Mouse (Mus musculus) embryonic facial prominence, embryonic 10.5 days (tissue): Measurements from ENCODE around the gene Ppm1m. TPM values are rescaled to one million over a fixed set of nuclear protein-coding genes. Genes with fewer than 3 reads are reported as not detected.

Experiments used
- DNase-seq: peaks from one replicate; pipeline ENCODE4 v3.0.0-alpha.2; 2017; ENCODE audit warnings: low spot score
- H3K27ac ChIP-seq: fragments of 300-500 bp; sonication (generic); replicated peaks from 2 replicates; pipeline ENCODE4 v1.5.1; 2016; ENCODE audit warnings: mild to moderate bottlenecking
- H3K27me3 ChIP-seq: fragments of 300-500 bp; sonication (generic); replicated peaks from 2 replicates; pipeline ENCODE4 v1.6.1; 2016; ENCODE audit warnings: low read depth, mild to moderate bottlenecking; ENCODE audit not compliant: poor library complexity, severe bottlenecking
- H3K36me3 ChIP-seq: fragments of 300-500 bp; sonication (generic); replicated peaks from 2 replicates; pipeline ENCODE4 v1.6.1; 2016; ENCODE audit warnings: mild to moderate bottlenecking, moderate library complexity
- H3K4me1 ChIP-seq: fragments of 300-500 bp; sonication (generic); 2 replicates; pipeline ENCODE4 v1.6.1; 2016
- H3K4me3 ChIP-seq: fragments of 300-500 bp; sonication (generic); 2 replicates; pipeline ENCODE4 v1.5.1; 2016; ENCODE audit warnings: mild to moderate bottlenecking, moderate library complexity
- H3K9me3 ChIP-seq: fragments of 300-500 bp; sonication (generic); 2 replicates; pipeline ENCODE4 v1.6.1; 2016; ENCODE audit warnings: mild to moderate bottlenecking
- WGBS: fragments of 180-500 bp; shearing (Covaris S2); methylation state at CpG from one replicate; pipeline ENCODE4 v1.1.7; 2016; 5-methylcytosine and 5-hydroxymethylcytosine counted together
- polyA plus RNA-seq: library from polyadenylated mRNA; unstranded; fragments of >200 nt; fragmentation: Nextera tagmentation; extraction: Ambion mirVana; gene quantifications from 2 replicates; pipeline ENCODE4 v1.2.1, GENCODE M21; 2016

The Ppm1m gene
- polyA plus RNA-seq, 1 experiment from 2014 or later: 54.1 TPM

GRCm38 (mm10) chr9:106211680-106212593, 12.4 kb upstream of the Ppm1m start:
- peak overlapping the region; percentile 51 for H3K4me3 ChIP-seq
- no peaks in the 10 kb centered on the region for H3K27me3 ChIP-seq
- peaks cover 64% of the 10 kb centered on the region for H3K36me3 ChIP-seq
- H3K9me3 ChIP-seq: no peaks in the 10 kb centered on the region
- peak; percentile 92 for DNase-seq
- peaks cover 15% of the 10 kb centered on the region for H3K4me1 ChIP-seq
- 18% methylated on average over 37 of the region's 37 CpGs for WGBS
- H3K27ac ChIP-seq: peak overlapping the region; percentile 82

- no peaks in the 10 kb centered on the region for H3K27me3 ChIP-seq
- DNase-seq: no peak
- no peaks in the 10 kb centered on the region for H3K9me3 ChIP-seq
- peaks cover 67% of the 10 kb centered on the region for H3K36me3 ChIP-seq
- peak overlapping the region; percentile 51; the same call in 1 of the 2 replicates for H3K4me3 ChIP-seq
- peak overlapping the region; percentile 82 for H3K27ac ChIP-seq
- peaks cover 19% of the 10 kb centered on the region for H3K4me1 ChIP-seq
- 40% methylated on average over 9 of the region's 9 CpGs for WGBS
These were observed 11.5 kb upstream of the Ppm1m start for GRCm38 (mm10) chr9:106210853-106211609.

- Histone ChIP-seq H3K27me3 (no peaks in the 10 kb centered on the region), H3K9me3 (no peaks in the 10 kb centered on the region), H3K36me3 (peaks cover 58% of the 10 kb centered on the region), H3K4me1 (peaks cover 28% of the 10 kb centered on the region), H3K27ac (no peak overlapping the region), H3K4me3 (no peak overlapping the region)
- WGBS: 91% methylated on average over 4 of the region's 4 CpGs
- DNase-seq: no peak
These were observed 10.4 kb upstream of the Ppm1m start for GRCm38 (mm10) chr9:106209954-106210353.

GRCm38 (mm10) chr9:106208181-106208580, 8.6 kb upstream of the Ppm1m start:
- H3K36me3 ChIP-seq: peaks cover 40% of the 10 kb centered on the region
- H3K27me3 ChIP-seq: no peaks in the 10 kb centered on the region
- H3K4me3 ChIP-seq: no peak overlapping the region
- no peak for DNase-seq
- no peaks in the 10 kb centered on the region for H3K9me3 ChIP-seq
- H3K27ac ChIP-seq: 0 out of 2 replicates have a peak overlapping the region, but pooled peaks have one; percentile 10
- WGBS: 86% methylated on average over 5 of the region's 5 CpGs
- H3K4me1 ChIP-seq: peaks cover 45% of the 10 kb centered on the region

- Histone ChIP-seq H3K27ac (no peak overlapping the region), H3K9me3 (no peaks in the 10 kb centered on the region), H3K4me3 (no peak overlapping the region), H3K36me3 (peaks cover 27% of the 10 kb centered on the region), H3K4me1 (peaks cover 43% of the 10 kb centered on the region), H3K27me3 (no peaks in the 10 kb centered on the region)
- 76% methylated on average over 2 of the region's 2 CpGs for WGBS
- no peak for DNase-seq
These were observed 7.0 kb upstream of the Ppm1m start for GRCm38 (mm10) chr9:106206515-106206914.

GRCm38 (mm10) chr9:106205713-106206290, 6.3 kb upstream of the Ppm1m start:
- H3K4me3 ChIP-seq: no peak overlapping the region
- peaks cover 37% of the 10 kb centered on the region for H3K4me1 ChIP-seq
- H3K9me3 ChIP-seq: no peaks in the 10 kb centered on the region
- WGBS: 80% methylated on average over 7 of the region's 7 CpGs
- no peak for DNase-seq
- no peak overlapping the region for H3K27ac ChIP-seq
- H3K27me3 ChIP-seq: no peaks in the 10 kb centered on the region
- peaks cover 27% of the 10 kb centered on the region for H3K36me3 ChIP-seq

- DNase-seq: no peak
- 83% methylated on average over 7 of the region's 7 CpGs for WGBS
These were observed 4.7 kb upstream of the Ppm1m start for GRCm38 (mm10) chr9:106203990-106204851.

GRCm38 (mm10) chr9:106202819-106203636, 3.5 kb upstream of the Ppm1m start, which contains the start of gene Twf2:
Twf2 (plus strand) TSS chr9:106203108.
- peak within 1 kb of the TSS; percentile 87 for H3K27ac ChIP-seq
- 0 out of 2 replicates have a peak, but pooled peaks cover 8% of the 10 kb centered on the region for H3K27me3 ChIP-seq
- no peaks in the 10 kb centered on the region for H3K9me3 ChIP-seq
- DNase-seq: peak; percentile 94
- H3K4me1 ChIP-seq: peaks cover 58% of the 10 kb centered on the region
- 1% methylated on average over 61 of the region's 61 CpGs for WGBS
- H3K4me3 ChIP-seq: peak within 1 kb of the TSS; percentile 76
- H3K36me3 ChIP-seq: peaks cover 9% of the 10 kb centered on the region

More at GRCm38 (mm10) chr9:106203990-106204851, 4.7 kb upstream of the Ppm1m start:
- no peaks in the 10 kb centered on the region for H3K9me3 ChIP-seq
- H3K4me3 ChIP-seq: peak overlapping the region; percentile 76
- H3K27me3 ChIP-seq: 0 out of 2 replicates have a peak, but pooled peaks cover 8% of the 10 kb centered on the region
- peaks cover 48% of the 10 kb centered on the region for H3K4me1 ChIP-seq
- H3K27ac ChIP-seq: peak overlapping the region; percentile 49; the same call in 1 of the 2 replicates
- peaks cover 19% of the 10 kb centered on the region for H3K36me3 ChIP-seq

GRCm38 (mm10) chr9:106201895-106202294, 2.3 kb upstream of the Ppm1m start:
- peak overlapping the region; percentile 76 for H3K4me3 ChIP-seq
- H3K9me3 ChIP-seq: no peaks in the 10 kb centered on the region
- peaks cover 65% of the 10 kb centered on the region for H3K4me1 ChIP-seq
- no peak overlapping the region for H3K27ac ChIP-seq
- no peak for DNase-seq
- peaks cover 11% of the 10 kb centered on the region for H3K36me3 ChIP-seq
- 0 out of 2 replicates have a peak, but pooled peaks cover 8% of the 10 kb centered on the region for H3K27me3 ChIP-seq
- 87% methylated on average over 3 of the region's 3 CpGs for WGBS

GRCm38 (mm10) chr9:106198962-106199458, 536 bp downstream of the Ppm1m start:
- Histone ChIP-seq H3K27me3 (0 out of 2 replicates have a peak, but pooled peaks cover 8% of the 10 kb centered on the region), H3K4me1 (peaks cover 43% of the 10 kb centered on the region), H3K36me3 (peaks cover 37% of the 10 kb centered on the region), H3K4me3 (peak overlapping the region; percentile 84), H3K9me3 (no peaks in the 10 kb centered on the region), H3K27ac (peak overlapping the region; percentile 88)
- DNase-seq: peak; percentile 87
- WGBS: under 1% methylated on average over 51 of the region's 51 CpGs

GRCm38 (mm10) chr9:106197732-106198131, 1.8 kb downstream of the Ppm1m start:
- DNase-seq: no peak
- WGBS: 88% methylated on average over 9 of the region's 9 CpGs
- Histone ChIP-seq H3K4me1 (peaks cover 33% of the 10 kb centered on the region), H3K27me3 (0 out of 2 replicates have a peak, but pooled peaks cover 8% of the 10 kb centered on the region), H3K4me3 (peak overlapping the region; percentile 84), H3K9me3 (no peaks in the 10 kb centered on the region), H3K36me3 (peaks cover 48% of the 10 kb centered on the region), H3K27ac (no peak overlapping the region)
